In the genomic region with DNA sequence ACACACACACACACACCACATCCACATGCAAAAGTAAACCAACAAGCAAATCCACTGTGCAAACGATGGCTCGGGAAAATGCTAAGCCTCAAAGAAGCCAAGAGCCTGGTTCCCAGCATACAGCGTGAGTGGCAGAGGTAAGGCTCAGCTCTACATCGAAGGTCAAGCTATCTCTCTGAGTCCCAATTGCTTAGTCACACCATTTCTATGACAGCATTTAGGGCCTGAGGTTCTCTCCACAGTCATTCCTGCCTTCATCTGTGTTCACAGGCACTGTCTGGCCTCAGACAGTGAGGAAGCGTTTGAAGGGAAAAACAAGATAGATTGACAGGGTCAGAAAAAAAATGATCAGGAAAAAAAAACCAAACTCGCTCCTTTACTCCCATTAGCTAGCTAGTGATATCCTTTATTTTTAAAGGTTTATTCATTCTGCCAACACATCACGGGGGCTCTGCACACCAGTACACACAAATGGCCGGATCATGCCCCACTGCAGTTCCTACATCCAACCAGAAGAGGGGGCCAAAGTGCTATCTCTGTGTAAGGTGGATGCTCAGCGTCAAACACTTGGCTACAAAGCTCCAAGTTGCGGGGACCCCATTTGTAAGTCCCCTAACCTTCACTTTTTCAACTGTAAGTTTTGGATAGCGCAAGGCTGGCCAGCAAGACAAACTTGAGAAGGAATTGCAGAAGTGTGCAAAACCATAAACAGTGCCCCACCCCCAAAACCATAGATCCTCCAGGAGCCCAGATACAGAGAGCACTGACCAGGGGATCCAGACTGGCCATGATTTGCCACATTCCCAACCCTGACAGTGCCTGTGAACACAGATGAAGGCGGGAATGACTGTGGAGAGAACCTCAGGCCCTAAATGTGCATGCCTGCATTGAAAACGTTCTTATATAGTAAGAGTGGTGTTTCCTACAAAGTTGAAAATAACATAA, we compare ENCODE assay signal across 8 mouse cellular contexts.
DNase-seq lines count a peak whose midpoint lies in the region; ATAC-seq and TF ChIP-seq lines count a peak whose summit lies in the region.

No protein-coding gene starts in this region.

- peak; percentile 87 for DNase-seq in MEL (ENCODE audit: low read depth, low spot score)
- peak; percentile 76 to 90 for DNase-seq in cerebellum, adult 2 months
- DNase-seq in layer of hippocampus, postnatal 25 days (ENCODE audit: extremely low spot score in 1 of 2, low spot score in 1 of 2), result peak; percentile 72 to 88
- DNase-seq in lung, postnatal 14 days, result peak; percentile 83
- peak; percentile 41 for DNase-seq in retina, adult 2 months (ENCODE audit: low read depth, low spot score)
- DNase-seq in thymus, postnatal 25 days, result peak; percentile 86

- ATAC-seq in frontal cortex, adult (ENCODE audit: low TSS enrichment), result peak; percentile 82
- peak; percentile 70 for ATAC-seq in hindbrain, embryonic 13.5 days (ENCODE audit: low FRiP score)

- H3K27me3 ChIP-seq in MEL (ENCODE audit: control insufficient read depth in 1 of 2, insufficient read depth in 2 of 2, low read length in 2 of 2), result no peaks in the 10 kb centered on the region
- H3K27me3 ChIP-seq in cerebellum, adult 2 months (ENCODE audit: control insufficient read depth, insufficient read depth, low read length), result no peaks in the 10 kb centered on the region
- no peaks in the 10 kb centered on the region for H3K27me3 ChIP-seq in hindbrain, embryonic 13.5 days

- no peak overlapping the region for H3K27ac ChIP-seq in MEL (ENCODE audit: control insufficient read depth, low read depth, low read length)
- H3K27ac ChIP-seq in cerebellum, adult 2 months (ENCODE audit: insufficient read depth, low read length), result no peak overlapping the region
- H3K27ac ChIP-seq in hindbrain, embryonic 13.5 days, result no peak overlapping the region

- 43% methylated on average over 13 of the region's 13 CpGs for WGBS in cerebellum, adult 2 months
- 41% methylated on average over 13 of the region's 13 CpGs for WGBS in hindbrain, embryonic 13.5 days

- H3K36me3 ChIP-seq in MEL (ENCODE audit: control insufficient read depth in 1 of 2, insufficient read depth in 2 of 2, low read length in 2 of 2), result peaks cover 0 to 11% of the 10 kb centered on the region in 2 experiments; a peak in 2 of 4 replicates
- H3K36me3 ChIP-seq in hindbrain, embryonic 13.5 days, result no peaks in the 10 kb centered on the region

- H3K79me2 ChIP-seq in MEL (ENCODE audit: control insufficient read depth, insufficient read depth, low read length, poor library complexity), result no peaks in the 10 kb centered on the region

- H3K9me3 ChIP-seq in MEL (replicated peaks; ENCODE audit: insufficient read depth, low read length), result no peaks in the 10 kb centered on the region
- H3K9me3 ChIP-seq in hindbrain, embryonic 13.5 days, result no peaks in the 10 kb centered on the region

- H3K4me3 ChIP-seq in MEL (ENCODE audit: control insufficient read depth in 1 of 2, insufficient read depth in 1 of 2, low read depth in 2 of 2, low read length in 2 of 2), result no peak overlapping the region
- no peak overlapping the region for H3K4me3 ChIP-seq in cerebellum, adult 2 months (replicated peaks; ENCODE audit: insufficient read depth, low read depth, low read length)
- no peak overlapping the region for H3K4me3 ChIP-seq in hindbrain, embryonic 13.5 days

- H3K4me2 ChIP-seq in hindbrain, embryonic 13.5 days, result no peak overlapping the region

- TF ChIP-seq EP300 in MEL (IDR thresholded peaks at IDR 0.05; ENCODE audit: low read depth in 1 of 2, low read length in 2 of 2), result no peak

- H3K9ac ChIP-seq in MEL (ENCODE audit: control insufficient read depth, low read depth, low read length, poor library complexity, severe bottlenecking), result no peak overlapping the region
- H3K9ac ChIP-seq in hindbrain, embryonic 13.5 days, result no peak overlapping the region

- peak; percentile 97 for TF ChIP-seq RAD21 in MEL (IDR thresholded peaks at IDR 0.05; ENCODE audit: low read depth, low read length)

- no peak for TF ChIP-seq POLR2A in MEL (IDR thresholded peaks at IDR 0.05; ENCODE audit: control insufficient read depth in 1 of 2, insufficient read depth in 1 of 2, low read depth in 1 of 2, low read length in 2 of 2, poor library complexity in 1 of 2)
- TF ChIP-seq POLR2A in cerebellum, adult 2 months (IDR thresholded peaks at IDR 0.05; ENCODE audit: borderline replicate concordance, insufficient read depth, low read length), result no peak

- peak; percentile 88 to 98 (median 93) for TF ChIP-seq CTCF in MEL (IDR thresholded peaks at IDR 0.05 in 2 of 3, conservative IDR thresholded peaks at IDR 0.05 in 1 of 3; ENCODE audit: control insufficient read depth in 1 of 3, insufficient read depth in 1 of 3, low read depth in 2 of 3, low read length in 3 of 3, poor library complexity in 1 of 3, severe bottlenecking in 1 of 3)
- TF ChIP-seq CTCF in cerebellum, adult 2 months (IDR thresholded peaks at IDR 0.05; ENCODE audit: borderline replicate concordance, insufficient read depth, low read depth, low read length), result peak; percentile 98

- H3K4me1 ChIP-seq in MEL (ENCODE audit: control insufficient read depth in 1 of 2, insufficient read depth in 2 of 2, low read length in 2 of 2), result peaks cover 10 to 14% of the 10 kb centered on the region in 2 experiments
- no peaks in the 10 kb centered on the region for H3K4me1 ChIP-seq in cerebellum, adult 2 months (ENCODE audit: control insufficient read depth, insufficient read depth, low read length)
- no peaks in the 10 kb centered on the region for H3K4me1 ChIP-seq in hindbrain, embryonic 13.5 days (replicated peaks)

TF ChIP-seq in MEL, 35 proteins besides CTCF, POLR2A, EP300 and RAD21:
- TF ChIP-seq ZKSCAN1 (IDR thresholded peaks at IDR 0.05; ENCODE audit: low read depth, low read length), result no peak
- no peak for TF ChIP-seq USF2 (IDR thresholded peaks at IDR 0.05; ENCODE audit: borderline replicate concordance in 1 of 2, insufficient read depth in 1 of 2, low read depth in 1 of 2, low read length in 2 of 2)
- TF ChIP-seq SMC3 (IDR thresholded peaks at IDR 0.05; ENCODE audit: low read depth, low read length), result peak; percentile 90
- TF ChIP-seq ZC3H11A (IDR thresholded peaks at IDR 0.05; ENCODE audit: low read depth, low read length), result peak; percentile 93
- TF ChIP-seq CHD1 (IDR thresholded peaks at IDR 0.05; ENCODE audit: low read depth, low read length), result no peak
- no peak for TF ChIP-seq MXI1 (IDR thresholded peaks at IDR 0.05; ENCODE audit: low read depth, low read length)
- no peak for TF ChIP-seq HCFC1 (IDR thresholded peaks at IDR 0.05; ENCODE audit: low read depth, low read length)
- TF ChIP-seq BHLHE40 (IDR thresholded peaks at IDR 0.05; ENCODE audit: borderline replicate concordance, low read depth, low read length), result 0 out of 2 replicates have a peak, but pooled peaks have one; percentile 15
